Mouse (Mus musculus): ENCODE measurements around the gene Samd13.

DNA sequence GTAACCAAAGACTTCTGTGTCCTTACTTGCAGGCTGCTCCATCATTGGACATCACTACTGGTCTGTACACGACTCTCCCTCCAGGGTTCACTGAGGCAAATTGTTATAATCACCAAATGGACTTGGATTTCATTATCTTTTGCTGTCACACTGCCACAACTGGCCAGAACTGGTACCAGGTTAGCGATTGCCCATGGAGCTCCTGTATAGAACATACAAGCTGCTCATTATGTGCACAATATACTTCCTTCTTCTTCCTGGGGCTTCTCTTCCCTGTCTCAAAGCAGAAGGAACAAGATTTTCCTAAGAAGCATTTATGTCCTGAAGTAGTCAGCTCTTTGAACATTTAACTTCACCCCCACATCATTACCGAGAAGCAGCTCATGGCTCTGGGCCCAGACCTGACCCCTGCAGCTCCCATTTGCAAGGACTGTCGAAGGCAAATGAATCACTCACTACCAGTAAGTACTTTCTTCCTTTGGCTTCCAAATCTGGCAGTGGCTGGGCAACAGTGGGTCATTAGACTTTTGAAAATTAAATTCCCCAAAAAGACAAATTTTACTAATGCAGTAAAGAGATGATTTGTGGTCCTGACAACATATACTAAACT, 43.5 kb downstream of the Samd13 start:
- TF ChIP-seq CTCF (IDR thresholded peaks at IDR 0.05; ENCODE audit: low read depth, low read length) (no peak), GATA1 (IDR thresholded peaks at IDR 0.05; ENCODE audit: borderline replicate concordance, low read length) (no peak), GATA2 (IDR thresholded peaks at IDR 0.05; ENCODE audit: borderline replicate concordance, low read depth, low read length) (no peak), TAL1 (conservative IDR thresholded peaks at IDR 0.05; ENCODE audit: low read depth, low read length) (no peak), POLR2AphosphoS5 (IDR thresholded peaks at IDR 0.05; ENCODE audit: insufficient replicate concordance, low read depth, low read length) (no peak)

All from G1E (cell line).